In genomic region chr9:107603251-107603650, GRCm38 (mm10) we compare ENCODE assay signal across 33 mouse cellular contexts. TPM values are rescaled to one million over a fixed set of nuclear protein-coding genes. Genes with fewer than 3 reads are reported as not detected.
DNase-seq lines count a peak whose midpoint lies in the region; ATAC-seq and TF ChIP-seq lines count a peak whose summit lies in the region.
"Had no signal": no experiment of that assay in that cellular context is flagged by ENCODE, and none has a peak within 500 bp of the region (broad histone marks: within the 10 kb centered on the region; RNA-seq: fewer than 3 reads in every experiment).

No protein-coding gene starts in this region.

- peak; percentile 12; the same call in 1 of the 2 replicates for ATAC-seq in midbrain, embryonic 11.5 days (ENCODE audit: low FRiP score)
- no peak for ATAC-seq in midbrain, embryonic 13.5 days
- ATAC-seq: activated CD4-positive, CD25-positive, alpha-beta regulatory T cell, adult 4 months; CD4-positive, CD25-positive, alpha-beta regulatory T cell, adult 4 months; midbrain, embryonic 15.5 days had no signal

- H3K4me1 ChIP-seq in midbrain, embryonic 11.5 days (ENCODE audit: control insufficient read depth, insufficient read depth, low read length): peaks cover 27% of the 10 kb centered on the region
- peaks cover 44% of the 10 kb centered on the region for H3K4me1 ChIP-seq in midbrain, embryonic 13.5 days (replicated peaks)
- peaks cover 69% of the 10 kb centered on the region for H3K4me1 ChIP-seq in embryonic facial prominence, embryonic 10.5 days
- H3K4me1 ChIP-seq in lung, adult 2 months (ENCODE audit: control insufficient read depth, insufficient read depth, low read length): peaks cover 9% of the 10 kb centered on the region; the same call in 1 of the 2 replicates

- no peak overlapping the region for H3K4me3 ChIP-seq in gastrocnemius, adult 2 months
- no peak overlapping the region for H3K4me3 ChIP-seq in midbrain, embryonic 11.5 days (ENCODE audit: low read depth, low read length)
- no peak overlapping the region for H3K4me3 ChIP-seq in midbrain, embryonic 13.5 days (replicated peaks)
- no peak overlapping the region for H3K4me3 ChIP-seq in embryonic facial prominence, embryonic 10.5 days
- H3K4me3 ChIP-seq in lung, adult 2 months (replicated peaks; ENCODE audit: extremely low read depth, low read depth, low read length): no peak overlapping the region
- H3K4me3 ChIP-seq: erythroblast, embryonic 14.5 days; forebrain, embryonic 12.5 days; heart, adult 2 months; heart, embryonic 12.5 days; hindbrain, embryonic 15.5 days; liver, embryonic 15.5 days; midbrain, embryonic 15.5 days; neural tube, embryonic 12.5 days had no signal

- peak overlapping the region; percentile 73; the same call in 1 of the 2 replicates for H3K27ac ChIP-seq in gastrocnemius, adult 2 months
- no peak overlapping the region for H3K27ac ChIP-seq in midbrain, embryonic 11.5 days (ENCODE audit: low read depth, low read length)
- no peak overlapping the region for H3K27ac ChIP-seq in midbrain, embryonic 13.5 days
- H3K27ac ChIP-seq in embryonic facial prominence, embryonic 10.5 days (replicated peaks): peak overlapping the region; percentile 65
- H3K27ac ChIP-seq: forebrain, embryonic 12.5 days; heart, adult 2 months; hindbrain, embryonic 15.5 days; liver, embryonic 15.5 days; neural tube, embryonic 12.5 days; stomach, postnatal 0 days had no signal

- TF ChIP-seq CTCF in gastrocnemius, adult 2 months (IDR thresholded peaks at IDR 0.05): no peak
- TF ChIP-seq CTCF in lung, adult 2 months (IDR thresholded peaks at IDR 0.05; ENCODE audit: insufficient read depth, low read length): no peak

- intact Hi-C loops in gastrocnemius, adult 2 months (cut with DNase I): no loop called here

- no peak for TF ChIP-seq POLR2A in lung, adult 2 months (IDR thresholded peaks at IDR 0.05; ENCODE audit: borderline replicate concordance, extremely low read depth, low read depth, low read length)

- H3K36me3 ChIP-seq in midbrain, embryonic 11.5 days (ENCODE audit: control insufficient read depth, insufficient read depth, low read length): no peaks in the 10 kb centered on the region
- no peaks in the 10 kb centered on the region for H3K36me3 ChIP-seq in midbrain, embryonic 13.5 days
- 0 out of 2 replicates have a peak, but pooled peaks cover 4% of the 10 kb centered on the region for H3K36me3 ChIP-seq in embryonic facial prominence, embryonic 10.5 days (replicated peaks)
- H3K36me3 ChIP-seq in splenic B cell, adult 2 months (ENCODE audit: control insufficient read depth, insufficient read depth, low read length, poor library complexity, severe bottlenecking): no peaks in the 10 kb centered on the region
- H3K36me3 ChIP-seq: forebrain, embryonic 12.5 days; heart, embryonic 12.5 days; hindbrain, embryonic 15.5 days; liver, embryonic 15.5 days; midbrain, embryonic 15.5 days; neural tube, embryonic 12.5 days had no signal

- H3K9ac ChIP-seq in midbrain, embryonic 11.5 days (ENCODE audit: low read length): no peak overlapping the region
- no peak overlapping the region for H3K9ac ChIP-seq in midbrain, embryonic 13.5 days (replicated peaks)
- H3K9ac ChIP-seq: forebrain, embryonic 12.5 days; hindbrain, embryonic 15.5 days; liver, embryonic 15.5 days; midbrain, embryonic 15.5 days; neural tube, embryonic 12.5 days had no signal

- H3K27me3 ChIP-seq in midbrain, embryonic 11.5 days (ENCODE audit: control insufficient read depth, insufficient read depth, low read length): no peaks in the 10 kb centered on the region
- no peaks in the 10 kb centered on the region for H3K27me3 ChIP-seq in midbrain, embryonic 13.5 days
- H3K27me3 ChIP-seq in embryonic facial prominence, embryonic 10.5 days (replicated peaks; ENCODE audit: low read depth, poor library complexity, severe bottlenecking): peaks cover 38% of the 10 kb centered on the region
- H3K27me3 ChIP-seq in splenic B cell, adult 2 months (ENCODE audit: control insufficient read depth, insufficient read depth, low read length, poor library complexity, severe bottlenecking): no peaks in the 10 kb centered on the region
- H3K27me3 ChIP-seq: hindbrain, embryonic 15.5 days; midbrain, embryonic 15.5 days; neural tube, embryonic 12.5 days had no signal

- H3K4me2 ChIP-seq in midbrain, embryonic 11.5 days: no peak overlapping the region
- no peak overlapping the region for H3K4me2 ChIP-seq in midbrain, embryonic 13.5 days (replicated peaks)
- H3K4me2 ChIP-seq: forebrain, embryonic 12.5 days; heart, embryonic 12.5 days; hindbrain, embryonic 15.5 days; midbrain, embryonic 15.5 days; neural tube, embryonic 12.5 days had no signal

- DNase-seq in gastrocnemius, adult 2 months: no peak
- no peak for DNase-seq in gastrocnemius, postnatal 10 days
- no peak for DNase-seq in midbrain, embryonic 11.5 days (ENCODE audit: low spot score, missing footprints)
- DNase-seq in embryonic facial prominence, embryonic 10.5 days (ENCODE audit: low spot score): no peak
- DNase-seq in splenic B cell, adult 2 months (ENCODE audit: low read depth, low spot score): peak; percentile 85
- DNase-seq in lung, adult 2 months: no peak
- DNase-seq: adrenal gland, adult 2 months; adrenal gland, postnatal 36 days; cerebellum, adult 18-20 months; cerebellum, postnatal 10 days; gastrocnemius, postnatal 36 days; heart, adult 2 months; kidney, adult 9 months; kidney, postnatal 10 days; layer of hippocampus, adult 9-11 months; lung, postnatal 4 days; retina, postnatal 1 day; right cerebral cortex, postnatal 14 days; thymus, postnatal 4 days had no signal

- no peaks in the 10 kb centered on the region for H3K9me3 ChIP-seq in midbrain, embryonic 11.5 days (ENCODE audit: control insufficient read depth, low read length)
- no peaks in the 10 kb centered on the region for H3K9me3 ChIP-seq in midbrain, embryonic 13.5 days
- H3K9me3 ChIP-seq in embryonic facial prominence, embryonic 10.5 days: no peaks in the 10 kb centered on the region
- H3K9me3 ChIP-seq: forebrain, embryonic 12.5 days; heart, embryonic 12.5 days; hindbrain, embryonic 15.5 days; liver, embryonic 15.5 days; megakaryocyte, embryonic 14.5 days; midbrain, embryonic 15.5 days; neural tube, embryonic 12.5 days had no signal

- 83% methylated on average over 6 of the region's 6 CpGs for WGBS in midbrain, embryonic 11.5 days
- WGBS in midbrain, embryonic 13.5 days: 89% methylated on average over 6 of the region's 6 CpGs
- 84% methylated on average over 6 of the region's 6 CpGs for WGBS in embryonic facial prominence, embryonic 10.5 days
- WGBS in lung, adult 2 months: 70% methylated on average over 6 of the region's 6 CpGs

RNA-seq across cellular contexts. Expression of gene Sema3b, which starts 5.8 kb away (rescaled TPM):
- 10 to 100 TPM; 11.2 to 17.9 TPM for total RNA-seq in gastrocnemius, adult 2 months (2021)
- 10 to 100 TPM; 41.8 to 51.3 TPM for total RNA-seq in gastrocnemius, postnatal 10 days (2021)
- polyA plus RNA-seq in midbrain, embryonic 11.5 days (2014; fragmentation: Nextera tagmentation; extraction: Ambion mirVana): 1.3 and 2.1 TPM in 2 replicates
- polyA plus RNA-seq in midbrain, embryonic 13.5 days (2015; fragmentation: Nextera tagmentation; extraction: Ambion mirVana): 2.3 and 2.7 TPM in 2 replicates
- polyA plus RNA-seq in embryonic facial prominence, embryonic 10.5 days (2016; fragmentation: Nextera tagmentation; extraction: Ambion mirVana): 2.7 TPM in 2 replicates
- polyA plus RNA-seq in lung, adult 2 months (2012; rRNA removed): 81.0 and 95.6 TPM in 2 replicates
- total RNA-seq: common myeloid progenitor, adult 5-6 weeks; hematopoietic stem cell, adult 5-6 weeks had no signal
- polyA plus RNA-seq: activated CD4-positive, CD25-positive, alpha-beta regulatory T cell, adult 4 months; CD4-positive, CD25-positive, alpha-beta regulatory T cell, adult 4 months; erythroblast, embryonic 14.5 days had no signal

RNA-seq across cellular contexts. Expression of gene Ifrd2, which starts 15.8 kb away (rescaled TPM):
- total RNA-seq in gastrocnemius, adult 2 months (2021): 10 to 100 TPM; 48.5 to 50.4 TPM
- total RNA-seq in gastrocnemius, postnatal 10 days (2021): 10 to 100 TPM; 34.6 to 40.4 TPM
- 24.2 and 28.2 TPM in 2 replicates for polyA plus RNA-seq in midbrain, embryonic 11.5 days (2014; fragmentation: Nextera tagmentation; extraction: Ambion mirVana)
- 13.5 and 14.7 TPM in 2 replicates for polyA plus RNA-seq in midbrain, embryonic 13.5 days (2015; fragmentation: Nextera tagmentation; extraction: Ambion mirVana)
- polyA plus RNA-seq in embryonic facial prominence, embryonic 10.5 days (2016; fragmentation: Nextera tagmentation; extraction: Ambion mirVana): 59.7 and 72.1 TPM in 2 replicates
- 41.5 and 41.8 TPM in 2 replicates for polyA plus RNA-seq in lung, adult 2 months (2012; rRNA removed)

RNA-seq across cellular contexts. Expression of gene Hyal3, which starts 22.6 kb away (rescaled TPM):
- total RNA-seq in gastrocnemius, adult 2 months (2021): under 1 TPM; 0.22 to 0.33 TPM
- total RNA-seq in gastrocnemius, postnatal 10 days (2021): 1 to 10 TPM in 1 of 2 experiments, under 1 TPM in 1; 0.28 to 1.1 TPM
- polyA plus RNA-seq in midbrain, embryonic 11.5 days (2014; fragmentation: Nextera tagmentation; extraction: Ambion mirVana): 0.33 and 0.47 TPM in 2 replicates
- 1.1 and 1.8 TPM in 2 replicates for polyA plus RNA-seq in midbrain, embryonic 13.5 days (2015; fragmentation: Nextera tagmentation; extraction: Ambion mirVana)
- polyA plus RNA-seq in embryonic facial prominence, embryonic 10.5 days (2016; fragmentation: Nextera tagmentation; extraction: Ambion mirVana): 0.48 and 0.96 TPM in 2 replicates
- polyA plus RNA-seq in lung, adult 2 months (2012; rRNA removed): 1.7 and 1.8 TPM in 2 replicates
- polyA plus RNA-seq: erythroblast, embryonic 14.5 days had no signal

RNA-seq across cellular contexts. Expression of gene Naa80, which starts 24.6 kb away (rescaled TPM):
- 10 to 100 TPM; 11.8 to 14.7 TPM for total RNA-seq in gastrocnemius, adult 2 months (2021)
- 10 to 100 TPM; 12.1 to 15.7 TPM for total RNA-seq in gastrocnemius, postnatal 10 days (2021)
- 8.4 and 11.1 TPM in 2 replicates for polyA plus RNA-seq in midbrain, embryonic 11.5 days (2014; fragmentation: Nextera tagmentation; extraction: Ambion mirVana)
- polyA plus RNA-seq in midbrain, embryonic 13.5 days (2015; fragmentation: Nextera tagmentation; extraction: Ambion mirVana): 16.5 and 19.1 TPM in 2 replicates
- 18.9 and 20.3 TPM in 2 replicates for polyA plus RNA-seq in embryonic facial prominence, embryonic 10.5 days (2016; fragmentation: Nextera tagmentation; extraction: Ambion mirVana)
- 87.8 and 91.9 TPM in 2 replicates for polyA plus RNA-seq in lung, adult 2 months (2012; rRNA removed)

RNA-seq across cellular contexts. Expression of gene Hyal1, which starts 26.5 kb away (rescaled TPM):
- 1 to 10 TPM; 1.6 to 2.4 TPM for total RNA-seq in gastrocnemius, adult 2 months (2021)
- total RNA-seq in gastrocnemius, postnatal 10 days (2021): 1 to 10 TPM; 2.5 to 5.0 TPM
- polyA plus RNA-seq in midbrain, embryonic 11.5 days (2014; fragmentation: Nextera tagmentation; extraction: Ambion mirVana): 3.9 and 4.8 TPM in 2 replicates
- 7.0 and 10.0 TPM in 2 replicates for polyA plus RNA-seq in midbrain, embryonic 13.5 days (2015; fragmentation: Nextera tagmentation; extraction: Ambion mirVana)
- 8.4 and 9.1 TPM in 2 replicates for polyA plus RNA-seq in embryonic facial prominence, embryonic 10.5 days (2016; fragmentation: Nextera tagmentation; extraction: Ambion mirVana)
- 19.6 and 26.5 TPM in 2 replicates for polyA plus RNA-seq in lung, adult 2 months (2012; rRNA removed)

Comparison
In these comparisons a context has a peak if more than half of its experiments do, and no peak if none do; other contexts are left out.
1. H3K27ac ChIP-seq: peak in gastrocnemius, adult 2 months (single experiment) and embryonic facial prominence, embryonic 10.5 days (single experiment); none in midbrain, embryonic 11.5 days (single experiment) and midbrain, embryonic 13.5 days (single experiment).
2. RNA of gene Sema3b, which starts 5.8 kb away (polyA plus RNA-seq): 81.0 to 95.6 TPM in lung, adult 2 months; 2.3 to 2.7 TPM in midbrain, embryonic 13.5 days, 2.7 TPM in embryonic facial prominence, embryonic 10.5 days and 1.3 to 2.1 TPM in midbrain, embryonic 11.5 days; every median in the first group is over 10 times any median in the second.